Mouse (Mus musculus) embryonic facial prominence, embryonic 10.5 days (tissue): ENCODE results near the gene Olfr556. TPM values are rescaled to one million over a fixed set of nuclear protein-coding genes. Genes with fewer than 3 reads are reported as not detected.
"Not testable (repeated sequence)": the region's sequence is repeated elsewhere in the genome, so short reads cannot be mapped to it uniquely, and the experiment has no call there.

Experiments
- DNase-seq: peaks from one replicate; pipeline ENCODE4 v3.0.0-alpha.2; 2017; ENCODE audit warnings: low spot score
- H3K27ac ChIP-seq: fragments of 300-500 bp; sonication (generic); replicated peaks from 2 replicates; pipeline ENCODE4 v1.5.1; 2016; ENCODE audit warnings: mild to moderate bottlenecking
- H3K27me3 ChIP-seq: fragments of 300-500 bp; sonication (generic); replicated peaks from 2 replicates; pipeline ENCODE4 v1.6.1; 2016; ENCODE audit warnings: low read depth, mild to moderate bottlenecking; ENCODE audit not compliant: poor library complexity, severe bottlenecking
- H3K36me3 ChIP-seq: fragments of 300-500 bp; sonication (generic); replicated peaks from 2 replicates; pipeline ENCODE4 v1.6.1; 2016; ENCODE audit warnings: mild to moderate bottlenecking, moderate library complexity
- H3K4me1 ChIP-seq: fragments of 300-500 bp; sonication (generic); 2 replicates; pipeline ENCODE4 v1.6.1; 2016
- H3K4me3 ChIP-seq: fragments of 300-500 bp; sonication (generic); 2 replicates; pipeline ENCODE4 v1.5.1; 2016; ENCODE audit warnings: mild to moderate bottlenecking, moderate library complexity
- H3K9me3 ChIP-seq: fragments of 300-500 bp; sonication (generic); 2 replicates; pipeline ENCODE4 v1.6.1; 2016; ENCODE audit warnings: mild to moderate bottlenecking
- WGBS: fragments of 180-500 bp; shearing (Covaris S2); methylation state at CpG from one replicate; pipeline ENCODE4 v1.1.7; 2016; 5-methylcytosine and 5-hydroxymethylcytosine counted together
- polyA plus RNA-seq: library from polyadenylated mRNA; unstranded; fragments of >200 nt; fragmentation: Nextera tagmentation; extraction: Ambion mirVana; gene quantifications from 2 replicates; pipeline ENCODE4 v1.2.1, GENCODE M21; 2016

Olfr556 gene
- polyA plus RNA-seq, result not detected in 2 replicates

GRCm38 (mm10) chr7:102664599-102664998 lies at the start of gene Olfr556:
Olfr556 (plus strand) TSS chr7:102664899.
- Histone ChIP-seq H3K4me1 (no peaks in the 10 kb centered on the region), H3K27ac (no peak within 1 kb of the TSS), H3K36me3 (no peaks in the 10 kb centered on the region), H3K27me3 (no peaks in the 10 kb centered on the region), H3K4me3 (no peak within 1 kb of the TSS), H3K9me3 (no peaks in the 10 kb centered on the region)
- DNase-seq, result no peak
- 63% methylated on average over 3 of the region's 3 CpGs for WGBS

GRCm38 (mm10) chr7:102618118-102618517 lies 46.6 kb upstream of the Olfr556 start, which contains the start of gene Olfr553:
Olfr553 (minus strand) TSS chr7:102618218.
- no peak within 1 kb of the TSS for H3K27ac ChIP-seq
- no peaks in the 10 kb centered on the region for H3K36me3 ChIP-seq
- H3K4me3 ChIP-seq, result no peak within 1 kb of the TSS
- DNase-seq, result no peak
- no peaks in the 10 kb centered on the region for H3K4me1 ChIP-seq
- H3K27me3 ChIP-seq, result no peaks in the 10 kb centered on the region
- H3K9me3 ChIP-seq, result no peaks in the 10 kb centered on the region

- Histone ChIP-seq H3K4me3 (no peak overlapping the region), H3K4me1 (no peaks in the 10 kb centered on the region), H3K27me3 (no peaks in the 10 kb centered on the region), H3K9me3 (no peaks in the 10 kb centered on the region), H3K27ac (no peak overlapping the region), H3K36me3 (no peaks in the 10 kb centered on the region)
- WGBS, result 74% methylated on average over 5 of the region's 5 CpGs
- DNase-seq, result no peak
These were observed 45.1 kb upstream of the Olfr556 start for GRCm38 (mm10) chr7:102619608-102620007.

- H3K27me3 ChIP-seq, H3K4me3 ChIP-seq, H3K36me3 ChIP-seq, H3K9me3 ChIP-seq, DNase-seq, H3K27ac ChIP-seq, H3K4me1 ChIP-seq: not testable (repeated sequence)
- 86% methylated on average over 19 of the region's 19 CpGs for WGBS
These were observed 44.3 kb upstream of the Olfr556 start for GRCm38 (mm10) chr7:102620368-102620767.

- no peaks in the 10 kb centered on the region for H3K4me1 ChIP-seq
- H3K4me3 ChIP-seq, result no peak overlapping the region
- no peak overlapping the region for H3K27ac ChIP-seq
- H3K36me3 ChIP-seq, result no peaks in the 10 kb centered on the region
- no peaks in the 10 kb centered on the region for H3K27me3 ChIP-seq
- DNase-seq, result peak; percentile 18
- 28% methylated on average over 3 of the region's 3 CpGs for WGBS
- no peaks in the 10 kb centered on the region for H3K9me3 ChIP-seq
These were observed 28.0 kb upstream of the Olfr556 start for GRCm38 (mm10) chr7:102636665-102637064.

- Histone ChIP-seq H3K4me3 (no peak within 1 kb of the TSS), H3K27ac (no peak within 1 kb of the TSS), H3K36me3 (no peaks in the 10 kb centered on the region), H3K4me1 (no peaks in the 10 kb centered on the region), H3K27me3 (no peaks in the 10 kb centered on the region), H3K9me3 (no peaks in the 10 kb centered on the region)
- DNase-seq, result no peak
- 78% methylated on average over 1 of the region's 1 CpGs for WGBS
These were observed 26.6 kb upstream of the Olfr556 start, which contains the start of gene Olfr554 for GRCm38 (mm10) chr7:102638132-102638531. Olfr554 (plus strand) TSS chr7:102638432.

- not testable (repeated sequence) for H3K9me3 ChIP-seq, H3K27ac ChIP-seq, H3K4me3 ChIP-seq, H3K27me3 ChIP-seq, DNase-seq, H3K4me1 ChIP-seq, H3K36me3 ChIP-seq
- 80% methylated on average over 4 of the region's 4 CpGs for WGBS
These were observed 19.8 kb upstream of the Olfr556 start for GRCm38 (mm10) chr7:102644945-102645344.

GRCm38 (mm10) chr7:102658523-102658922 lies 6.2 kb upstream of the Olfr556 start, which contains the start of gene Olfr555:
Olfr555 (plus strand) TSS chr7:102658823.
- no peaks in the 10 kb centered on the region for H3K4me1 ChIP-seq
- H3K4me3 ChIP-seq, result no peak within 1 kb of the TSS
- no peaks in the 10 kb centered on the region for H3K27me3 ChIP-seq
- H3K36me3 ChIP-seq, result no peaks in the 10 kb centered on the region
- no peak within 1 kb of the TSS for H3K27ac ChIP-seq
- H3K9me3 ChIP-seq, result no peaks in the 10 kb centered on the region
- WGBS, result 84% methylated on average over 1 of the region's 1 CpGs
- DNase-seq, result no peak

- Histone ChIP-seq H3K27me3 (no peaks in the 10 kb centered on the region), H3K27ac (no peak overlapping the region), H3K9me3 (no peaks in the 10 kb centered on the region), H3K36me3 (no peaks in the 10 kb centered on the region), H3K4me3 (no peak overlapping the region), H3K4me1 (no peaks in the 10 kb centered on the region)
- no peak for DNase-seq
- 47% methylated on average over 2 of the region's 2 CpGs for WGBS
These were observed 679 bp downstream of the Olfr556 start for GRCm38 (mm10) chr7:102665378-102665777.

GRCm38 (mm10) chr7:102676225-102676624 lies 11.5 kb downstream of the Olfr556 start:
- no peaks in the 10 kb centered on the region for H3K9me3 ChIP-seq
- WGBS, result 88% methylated on average over 2 of the region's 2 CpGs
- H3K36me3 ChIP-seq, result peaks cover 5% of the 10 kb centered on the region; the same call in 1 of the 2 replicates
- no peaks in the 10 kb centered on the region for H3K4me1 ChIP-seq
- no peaks in the 10 kb centered on the region for H3K27me3 ChIP-seq
- H3K4me3 ChIP-seq, result no peak overlapping the region
- no peak for DNase-seq
- no peak overlapping the region for H3K27ac ChIP-seq

GRCm38 (mm10) chr7:102681916-102682315 lies 17.2 kb downstream of the Olfr556 start:
- H3K27me3 ChIP-seq, result no peaks in the 10 kb centered on the region
- 90% methylated on average over 1 of the region's 1 CpGs for WGBS
- H3K27ac ChIP-seq, result no peak overlapping the region
- H3K4me3 ChIP-seq, result no peak overlapping the region
- H3K9me3 ChIP-seq, result no peaks in the 10 kb centered on the region
- H3K4me1 ChIP-seq, result peaks cover 5% of the 10 kb centered on the region; the same call in 1 of the 2 replicates
- H3K36me3 ChIP-seq, result peaks cover 5% of the 10 kb centered on the region; the same call in 1 of the 2 replicates
- no peak for DNase-seq

- Histone ChIP-seq H3K4me1 (peaks cover 8% of the 10 kb centered on the region), H3K36me3 (no peaks in the 10 kb centered on the region), H3K4me3 (peak within 1 kb of the TSS; percentile 72), H3K9me3 (no peaks in the 10 kb centered on the region), H3K27me3 (no peaks in the 10 kb centered on the region), H3K27ac (peak within 1 kb of the TSS; percentile 89)
- peak; percentile 95 for DNase-seq
- WGBS, result under 1% methylated on average over 40 of the region's 40 CpGs
These were observed 22.3 kb downstream of the Olfr556 start, which contains the start of gene Trim68 for GRCm38 (mm10) chr7:102686944-102687501. Trim68 (minus strand) TSS chr7:102687327.

GRCm38 (mm10) chr7:102695358-102696125 lies 30.8 kb downstream of the Olfr556 start, which contains the start of gene Olfr557:
Olfr557 (plus strand) TSS chr7:102695910.
- peak; percentile 39 for DNase-seq
- no peak within 1 kb of the TSS for H3K27ac ChIP-seq
- 79% methylated on average over 5 of the region's 5 CpGs for WGBS
- no peaks in the 10 kb centered on the region for H3K36me3 ChIP-seq
- no peak within 1 kb of the TSS for H3K4me3 ChIP-seq
- H3K9me3 ChIP-seq, result no peaks in the 10 kb centered on the region
- H3K4me1 ChIP-seq, result no peaks in the 10 kb centered on the region
- no peaks in the 10 kb centered on the region for H3K27me3 ChIP-seq
